Mouse (Mus musculus) large intestine, adult 2 months (tissue): Measurements from ENCODE around the gene Pik3ap1. TPM values are rescaled to one million over a fixed set of nuclear protein-coding genes. Genes with fewer than 3 reads are reported as not detected.
"Not testable (repeated sequence)": the region's sequence is repeated elsewhere in the genome, so short reads cannot be mapped to it uniquely, and the experiment has no call there.

Experiments
- DNase-seq: peaks from one replicate; pipeline ENCODE4 v3.0.0-alpha.2; 2012; ENCODE audit warnings: low read depth, low spot score
- WGBS: fragments of 180-500 bp; shearing (Covaris S2); methylation state at CpG from one replicate; pipeline ENCODE4 v1.1.7; 2018; 5-methylcytosine and 5-hydroxymethylcytosine counted together
- polyA plus RNA-seq: library from polyadenylated mRNA; depleted of rRNA; stranded (reverse); fragments of >200 nt; gene quantifications from 2 replicates; pipeline ENCODE4 v1.2.3, GENCODE M21; 2012; rRNA removed

Pik3ap1 gene
- 8.3 and 13.1 TPM in 2 replicates for polyA plus RNA-seq

DNA sequence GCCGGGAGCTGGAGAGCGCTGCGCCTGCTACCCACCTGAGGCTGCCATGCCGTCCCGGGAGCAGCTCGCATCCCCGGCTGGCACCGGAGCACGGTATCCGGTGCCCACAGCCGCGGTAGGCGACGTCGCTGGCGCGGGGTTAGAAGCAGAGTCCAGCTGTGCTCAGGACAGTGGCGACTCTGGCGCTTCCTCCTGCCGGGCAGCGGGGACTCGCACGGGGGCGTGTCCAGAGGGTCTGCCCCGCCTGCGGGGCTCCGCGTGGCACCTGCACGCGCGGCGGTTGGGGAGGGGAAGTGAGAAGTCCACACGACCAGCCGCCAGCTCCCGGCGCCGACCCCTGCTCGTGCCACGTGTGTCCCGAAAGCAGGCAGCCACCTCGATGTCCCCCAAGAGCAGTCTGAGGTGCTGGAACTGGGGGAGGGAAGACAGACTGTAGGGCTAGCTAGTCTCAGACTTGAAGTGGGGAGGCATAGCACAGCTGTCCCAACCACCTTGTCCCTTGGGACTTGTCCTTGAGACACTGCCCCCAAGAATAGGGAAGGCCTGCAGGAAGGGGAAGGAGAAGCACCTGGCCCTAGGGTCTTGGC is at the start of gene Pik3ap1:
TSS of gene Pik3ap1 (minus strand) at position 181 of the 587 bp plus-strand sequence.
- under 1% methylated on average over 41 of the region's 41 CpGs for whole genome bisulfite sequencing
- DNase-seq: no peak

DNA sequence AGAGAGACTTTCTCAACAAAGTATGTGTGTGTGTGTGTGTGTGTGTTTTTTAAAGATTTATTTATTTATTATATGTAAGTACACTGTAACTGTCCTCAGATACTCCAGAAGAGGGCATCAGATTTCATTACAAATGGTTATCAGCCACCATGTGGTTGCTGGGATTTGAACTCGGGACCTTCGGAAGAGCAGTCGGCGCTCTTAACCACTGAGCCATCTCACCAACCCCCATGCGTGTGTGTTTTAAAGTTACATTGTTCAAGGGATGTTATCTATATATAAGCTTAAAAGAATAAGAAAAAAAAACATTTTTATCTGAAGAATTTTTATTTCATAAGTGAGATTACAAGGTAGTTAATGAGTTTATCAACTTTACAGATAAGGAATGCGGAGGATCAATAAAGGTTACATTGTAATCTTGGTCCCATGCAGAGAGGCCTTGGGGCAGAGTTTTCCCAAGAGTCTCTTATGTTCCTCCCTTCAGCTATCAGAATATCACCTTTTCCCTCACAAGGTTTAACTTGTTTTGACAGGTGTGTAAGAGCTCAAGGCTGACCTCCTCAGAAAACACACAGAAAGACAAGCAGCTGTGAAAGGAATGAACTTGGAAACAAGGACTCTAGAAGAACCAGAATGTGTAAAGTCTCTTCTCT is 46.7 kb upstream of the Pik3ap1 start:
- WGBS: no CpG with 5 or more reads among the region's 6 CpGs
- DNase-seq: not testable (repeated sequence)

DNA sequence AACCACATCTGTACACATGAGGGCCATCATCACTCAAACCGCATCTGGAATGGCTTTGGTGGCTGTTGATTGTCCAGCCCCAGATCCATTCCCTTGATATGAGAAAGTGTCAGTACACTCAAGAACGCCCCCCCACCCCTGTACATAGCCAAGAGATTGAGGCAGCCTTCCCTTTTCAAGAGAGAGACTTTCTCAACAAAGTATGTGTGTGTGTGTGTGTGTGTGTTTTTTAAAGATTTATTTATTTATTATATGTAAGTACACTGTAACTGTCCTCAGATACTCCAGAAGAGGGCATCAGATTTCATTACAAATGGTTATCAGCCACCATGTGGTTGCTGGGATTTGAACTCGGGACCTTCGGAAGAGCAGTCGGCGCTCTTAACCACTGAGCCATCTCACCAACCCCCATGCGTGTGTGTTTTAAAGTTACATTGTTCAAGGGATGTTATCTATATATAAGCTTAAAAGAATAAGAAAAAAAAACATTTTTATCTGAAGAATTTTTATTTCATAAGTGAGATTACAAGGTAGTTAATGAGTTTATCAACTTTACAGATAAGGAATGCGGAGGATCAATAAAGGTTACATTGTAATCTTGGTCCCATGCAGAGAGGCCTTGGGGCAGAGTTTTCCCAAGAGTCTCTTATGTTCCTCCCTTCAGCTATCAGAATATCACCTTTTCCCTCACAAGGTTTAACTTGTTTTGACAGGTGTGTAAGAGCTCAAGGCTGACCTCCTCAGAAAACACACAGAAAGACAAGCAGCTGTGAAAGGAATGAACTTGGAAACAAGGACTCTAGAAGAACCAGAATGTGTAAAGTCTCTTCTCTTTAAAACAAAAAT is 41.2 kb upstream of the Pik3ap1 start:
- DNase-seq: not testable (repeated sequence)
- no CpG with 5 or more reads among the region's 8 CpGs for WGBS

DNA sequence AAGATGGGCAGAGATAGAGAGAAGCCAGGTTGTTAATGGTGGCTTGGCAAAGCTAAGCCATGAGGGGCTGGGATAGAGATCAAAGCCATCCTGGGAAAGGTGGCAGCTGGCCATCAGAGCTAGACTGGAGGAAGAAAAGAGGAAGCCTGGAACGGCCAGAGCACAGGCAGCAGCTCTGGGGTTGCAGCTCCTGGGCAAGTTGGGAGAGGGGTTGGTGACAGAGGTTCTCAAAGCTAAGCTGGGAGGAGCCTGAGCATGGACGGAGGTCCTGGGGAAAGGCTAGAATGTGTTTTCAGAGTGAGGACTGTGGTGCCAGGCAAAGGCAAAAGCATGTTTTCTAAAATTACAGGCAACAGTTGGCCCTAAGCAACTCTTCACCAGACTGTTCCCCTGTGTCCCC is 36.4 kb upstream of the Pik3ap1 start:
- DNase-seq: no peak
- 24% methylated on average over 2 of the region's 2 CpGs for WGBS

DNA sequence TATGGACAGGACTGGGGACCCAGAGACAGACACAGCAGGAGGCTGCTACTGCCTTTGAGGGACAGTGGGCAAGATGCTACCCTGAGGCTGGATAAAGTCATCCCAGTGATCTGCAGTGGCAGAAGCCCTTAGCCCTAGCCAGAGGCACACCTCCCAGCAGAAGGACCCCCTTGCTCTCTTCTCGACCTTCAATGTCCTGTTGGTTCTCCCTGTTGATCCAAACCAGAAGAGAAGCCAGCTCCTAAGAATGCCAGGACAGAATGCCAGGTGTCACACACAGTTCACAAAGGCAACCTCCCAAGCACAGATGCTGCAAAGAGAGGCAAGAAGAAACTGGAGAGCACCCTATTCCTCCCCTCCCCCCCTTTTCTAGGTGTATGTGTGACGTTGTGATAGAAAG is 33.9 kb upstream of the Pik3ap1 start:
- no peak for DNase-seq
- 79% methylated on average over 2 of the region's 2 CpGs for WGBS

DNA sequence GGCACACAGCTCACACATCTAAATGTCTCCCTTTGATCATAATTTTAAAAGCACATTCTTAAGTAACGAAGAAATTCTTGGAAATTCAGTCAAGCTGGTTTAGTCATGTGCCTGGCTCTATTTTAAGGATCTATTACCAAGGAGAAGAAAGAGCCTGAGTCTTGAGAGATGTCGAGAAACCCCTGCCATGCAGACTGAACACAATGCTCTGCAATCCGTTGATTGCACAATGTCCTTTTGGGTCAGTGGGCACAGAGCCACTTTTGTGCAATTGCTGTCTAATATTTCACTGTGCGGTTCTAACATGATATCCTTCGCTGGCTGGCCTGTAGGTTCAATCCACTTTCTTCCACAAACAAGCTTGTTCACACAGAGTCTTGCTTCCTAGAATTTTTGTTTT is 33.1 kb upstream of the Pik3ap1 start:
- WGBS: 73% methylated on average over 5 of the region's 5 CpGs
- DNase-seq: no peak

DNA sequence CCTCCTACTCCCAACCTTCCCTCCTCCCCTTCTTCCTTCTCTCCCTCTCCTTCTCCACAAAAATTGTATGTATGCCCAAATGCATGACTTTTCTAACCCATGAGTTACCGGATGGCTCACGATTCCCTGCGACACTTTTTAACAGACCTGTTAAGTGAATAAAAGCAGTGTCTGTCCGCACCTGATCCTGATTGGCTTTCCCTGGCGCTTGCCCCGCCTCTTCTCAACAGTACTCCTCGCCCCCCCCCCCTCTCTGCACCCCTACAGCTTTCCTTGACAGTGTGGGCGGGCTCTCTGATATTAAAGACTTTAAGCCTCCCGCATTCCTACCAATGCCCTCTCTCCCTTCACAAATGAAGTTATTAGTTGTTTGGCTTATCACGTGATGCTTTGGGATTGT is 31.3 kb upstream of the Pik3ap1 start:
- 48% methylated on average over 10 of the region's 10 CpGs for WGBS
- DNase-seq: no peak

DNA sequence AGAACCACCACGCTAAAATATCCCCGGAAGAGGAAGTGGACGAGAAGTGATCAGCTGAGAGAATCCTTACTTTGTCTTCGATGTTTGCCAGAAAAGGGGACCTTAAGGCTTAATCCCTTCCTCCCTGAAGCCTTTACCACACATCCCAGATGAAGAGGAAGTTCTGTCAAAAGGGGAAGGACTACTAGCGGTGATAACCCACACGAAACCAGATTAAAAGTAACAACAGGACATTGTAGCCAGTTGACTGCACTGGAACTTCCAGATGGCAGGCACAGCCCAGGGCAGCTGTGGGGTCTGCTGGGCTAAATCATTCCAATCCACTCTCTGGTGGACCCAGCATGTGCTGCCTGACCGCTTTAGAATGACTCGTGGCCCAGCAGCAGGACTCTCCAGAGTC is 17.7 kb upstream of the Pik3ap1 start:
- 80% methylated on average over 8 of the region's 8 CpGs for WGBS
- no peak for DNase-seq

DNA sequence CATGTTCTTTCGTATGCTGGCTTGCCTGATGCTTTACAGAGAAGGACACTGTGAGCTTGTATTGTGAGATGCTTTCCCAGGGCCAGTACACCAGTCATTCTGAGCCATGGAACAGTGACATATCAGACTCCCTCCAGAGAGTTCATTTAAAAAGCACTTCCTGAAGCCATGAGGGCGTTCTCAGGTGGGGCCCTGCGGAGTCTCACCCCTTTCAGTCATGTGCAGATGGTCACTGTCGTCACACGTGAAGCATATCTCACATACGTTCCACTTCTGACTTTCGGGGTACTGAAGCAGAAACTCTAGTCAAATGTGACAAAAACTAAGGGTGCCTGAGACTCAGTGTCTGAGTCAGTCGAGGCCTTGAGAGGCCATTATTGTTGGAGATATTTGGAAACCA is 6.0 kb upstream of the Pik3ap1 start:
- DNase-seq: no peak
- 79% methylated on average over 8 of the region's 8 CpGs for WGBS

DNA sequence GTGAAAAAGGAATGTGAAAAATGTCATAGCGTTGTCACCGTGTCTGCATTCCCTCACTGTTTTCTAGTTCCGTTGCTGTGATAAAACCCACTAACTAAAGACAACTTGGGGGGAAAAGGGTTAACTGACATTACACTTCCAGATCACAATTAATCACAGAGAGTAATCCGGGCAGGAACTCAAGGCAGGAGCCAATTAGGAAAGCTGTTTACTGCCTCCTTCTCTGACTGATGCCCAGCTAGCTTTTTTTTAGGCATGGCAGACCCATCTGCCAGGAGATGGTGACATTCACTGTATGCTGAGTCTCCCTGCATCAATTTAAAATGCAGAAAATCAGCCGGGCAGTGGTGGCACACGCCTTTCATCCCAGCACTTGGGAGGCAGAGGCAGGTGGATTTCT is 4.4 kb upstream of the Pik3ap1 start:
- 48% methylated on average over 6 of the region's 6 CpGs for WGBS
- DNase-seq: no peak

DNA sequence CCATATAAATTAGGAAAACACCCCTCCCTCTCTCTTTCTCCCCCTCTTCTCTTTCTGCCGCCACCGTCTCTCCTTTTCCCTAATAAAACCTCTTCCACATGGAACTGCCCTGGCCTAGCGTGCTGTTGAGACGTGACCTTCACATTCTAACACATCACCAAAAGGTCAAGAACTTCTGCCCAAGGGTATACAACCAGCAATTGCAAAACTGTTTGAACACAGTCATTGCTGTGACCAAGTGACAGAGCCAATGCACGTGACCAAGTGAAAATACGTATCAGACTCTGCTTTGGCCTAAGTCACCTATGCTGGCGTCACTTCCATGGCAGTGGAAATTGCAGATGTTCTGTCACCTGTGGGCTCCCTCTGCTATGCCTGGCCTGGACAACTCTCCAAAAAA is 3.3 kb upstream of the Pik3ap1 start:
- DNase-seq: no peak
- WGBS: 88% methylated on average over 7 of the region's 7 CpGs

DNA sequence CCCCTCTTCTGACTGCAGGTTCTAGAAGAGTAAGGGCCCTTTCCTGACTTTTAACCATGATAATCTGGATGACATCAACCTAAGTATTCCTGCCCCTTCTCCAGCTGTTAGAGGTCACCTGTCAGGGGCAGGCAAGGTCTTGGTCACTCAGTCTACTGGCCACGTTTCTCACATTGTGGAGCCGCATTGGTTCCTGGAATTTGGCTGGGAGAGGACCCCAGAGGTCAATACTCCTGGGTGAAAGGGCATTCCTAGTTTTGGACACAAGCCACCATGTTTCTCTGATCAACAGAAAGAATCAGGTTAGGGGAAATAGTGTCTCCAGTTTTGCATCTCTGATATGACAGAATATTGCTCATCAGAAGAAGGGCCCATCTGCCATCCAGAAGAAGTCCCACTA is 2.4 kb upstream of the Pik3ap1 start:
- WGBS: 78% methylated on average over 2 of the region's 2 CpGs
- no peak for DNase-seq

DNA sequence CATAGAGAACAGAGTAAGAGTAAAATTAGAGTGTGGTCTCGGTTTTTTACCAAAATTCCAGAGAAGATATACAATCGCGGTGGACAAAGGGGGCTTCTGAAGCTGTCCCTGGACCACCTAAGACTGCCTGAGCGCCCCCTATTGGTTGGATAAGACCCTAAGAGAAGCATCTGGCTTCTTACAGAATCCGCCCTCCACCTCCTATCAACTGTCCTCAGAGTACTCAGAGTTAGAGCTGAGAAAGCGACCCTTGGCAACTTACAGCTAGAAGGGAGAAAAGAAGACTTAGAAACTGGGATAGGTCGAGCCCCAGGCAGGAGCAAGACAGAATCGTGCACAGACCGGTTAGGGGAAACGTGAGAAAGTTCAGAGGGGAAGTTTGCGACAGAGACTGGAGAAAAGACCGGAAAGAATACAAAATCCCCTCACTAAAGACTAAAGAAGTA is 473 bp downstream of the Pik3ap1 start:
- no peak for DNase-seq
- WGBS: 17% methylated on average over 12 of the region's 12 CpGs

DNA sequence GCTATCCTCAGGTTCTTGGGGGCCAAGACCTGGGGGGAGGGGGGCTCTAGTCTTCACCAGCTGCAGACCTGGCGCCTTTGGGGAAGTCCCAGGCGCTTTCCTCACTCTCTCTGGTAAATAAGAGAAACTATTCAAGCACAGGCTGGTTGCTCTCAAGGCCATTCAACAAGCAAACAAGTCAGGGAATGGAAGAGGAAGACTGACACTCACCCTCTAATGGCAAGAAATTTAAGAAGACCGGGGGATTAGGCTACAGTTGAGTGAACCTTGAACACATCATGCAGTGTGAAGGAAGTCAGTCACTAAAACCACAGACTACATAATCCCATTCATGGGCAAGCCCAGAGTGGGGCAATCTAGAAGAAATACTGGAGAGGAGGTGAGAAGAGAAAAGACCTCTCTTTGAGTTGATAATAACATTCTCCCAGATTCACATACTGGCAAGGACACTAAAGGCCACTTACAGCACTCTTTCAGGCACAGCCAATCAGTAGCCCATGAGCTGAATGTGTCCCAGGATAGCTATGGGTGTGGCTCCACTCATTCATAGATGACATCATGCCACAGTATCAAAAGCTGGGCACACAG is 2.4 kb downstream of the Pik3ap1 start:
- DNase-seq: no peak
- WGBS: 66% methylated on average over 3 of the region's 3 CpGs

DNA sequence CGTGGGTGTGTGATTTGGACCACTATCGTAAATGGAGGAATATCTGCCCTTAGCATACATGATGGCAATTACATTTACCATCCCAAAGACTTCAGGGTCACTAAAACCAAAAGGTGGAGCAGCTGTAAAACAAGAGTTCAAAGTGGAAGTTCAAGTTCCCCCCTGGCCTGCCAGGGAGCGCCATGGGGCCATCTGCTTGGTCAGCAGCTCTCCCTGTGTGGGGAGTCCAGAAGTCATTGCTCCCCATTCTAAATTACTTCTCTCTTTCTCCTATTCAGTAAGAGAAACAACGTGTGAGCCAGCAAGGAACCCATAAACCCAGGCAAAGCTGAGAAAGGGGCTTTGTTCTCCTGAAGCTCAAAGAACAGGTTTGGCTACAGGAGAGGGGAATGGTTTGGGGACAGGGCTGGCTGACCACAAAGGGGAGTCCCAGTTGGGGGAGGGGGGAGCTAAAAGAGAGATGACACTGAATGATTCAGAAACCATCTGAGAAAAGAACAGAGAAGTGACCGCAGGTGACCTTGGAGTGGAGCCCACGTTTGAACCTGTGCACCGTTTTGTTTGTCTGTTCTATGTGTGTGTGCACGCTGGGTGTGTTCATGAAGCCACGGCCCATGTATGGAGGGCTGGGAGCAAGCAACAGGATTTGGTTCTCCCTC is 3.2 kb downstream of the Pik3ap1 start:
- DNase-seq: no peak
- 29% methylated on average over 9 of the region's 9 CpGs for WGBS

DNA sequence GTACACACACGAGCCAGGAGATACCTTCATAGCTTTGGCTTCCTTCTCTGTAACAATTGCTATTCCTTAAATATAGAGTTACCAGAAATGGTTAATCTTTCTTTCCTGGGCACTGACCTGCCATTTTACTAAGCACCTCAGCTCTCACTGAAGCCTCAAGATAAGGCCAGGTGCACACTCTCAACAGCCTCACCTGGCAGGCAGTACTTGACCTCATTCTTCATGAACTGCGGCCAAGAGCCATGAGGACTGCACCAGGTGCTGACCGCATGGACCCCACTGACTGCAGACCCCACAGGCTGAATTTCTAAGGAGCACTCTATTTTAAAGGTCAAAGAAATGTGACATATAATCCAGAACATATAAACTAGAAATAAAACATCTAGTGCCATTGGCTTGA is 5.7 kb downstream of the Pik3ap1 start:
- DNase-seq: no peak
- 91% methylated on average over 3 of the region's 3 CpGs for WGBS

DNA sequence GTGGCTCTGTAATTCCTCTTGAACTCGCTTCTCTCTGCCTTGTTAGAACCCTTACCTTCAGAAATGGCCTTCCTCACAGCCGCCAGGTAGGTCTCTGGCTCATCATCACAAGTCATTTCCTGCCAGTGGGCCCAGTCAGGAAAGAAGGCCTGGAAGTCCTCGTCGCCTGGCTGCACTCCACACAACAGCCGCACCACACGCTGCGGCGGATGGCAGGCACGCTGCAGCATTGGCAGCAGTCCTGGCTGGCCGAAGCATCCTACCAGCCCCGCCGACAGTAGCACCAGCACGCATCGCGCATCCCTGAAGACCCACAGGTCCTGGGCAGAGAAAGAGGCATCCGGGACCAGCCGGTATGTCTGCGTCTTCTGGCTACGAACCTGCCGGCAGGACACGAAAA is 9.1 kb downstream of the Pik3ap1 start:
- DNase-seq: no peak

DNA sequence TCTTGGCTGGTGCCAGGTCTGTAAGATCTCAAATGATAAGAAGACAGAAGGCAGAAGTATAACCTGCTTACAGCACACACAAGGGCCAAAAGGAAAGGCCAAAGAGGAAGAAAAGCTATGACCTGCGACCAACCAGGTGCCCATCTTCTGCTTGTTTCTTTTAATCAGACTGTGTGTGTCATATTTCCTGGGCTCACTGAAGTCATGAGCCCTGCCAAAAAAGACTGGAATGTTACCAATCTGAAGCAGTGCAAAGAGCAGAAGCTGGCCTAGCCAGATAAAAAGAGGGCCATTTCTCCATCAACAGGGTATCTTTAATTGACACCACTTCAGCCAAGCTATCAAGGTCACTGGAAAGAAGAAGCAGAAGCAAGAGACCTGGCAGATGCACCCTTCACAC is 9.8 kb downstream of the Pik3ap1 start:
- DNase-seq: no peak
- 73% methylated on average over 1 of the region's 1 CpGs for WGBS

More for the DNA sequence above, 9.1 kb downstream of the Pik3ap1 start:
- 87% methylated on average over 21 of the region's 21 CpGs for WGBS

DNA sequence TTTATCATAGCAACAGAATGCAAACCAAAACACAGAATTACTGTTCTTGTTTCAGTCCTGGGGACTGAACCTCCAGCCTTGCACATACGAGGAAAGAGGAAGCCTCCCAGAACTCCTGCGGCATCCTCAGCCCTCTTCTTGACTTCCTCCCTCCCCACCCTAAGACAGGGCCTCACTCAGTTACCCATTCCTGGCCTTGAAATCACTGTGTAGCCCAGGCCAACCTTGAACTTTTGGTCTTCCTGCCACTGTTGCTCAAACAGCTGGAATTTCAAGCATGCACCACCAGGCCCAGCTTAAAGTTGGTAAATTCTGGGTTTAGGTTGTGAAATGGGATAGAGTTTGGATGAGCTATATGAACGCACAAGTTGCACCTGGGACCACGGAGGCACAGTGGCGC is 10.2 kb downstream of the Pik3ap1 start:
- 82% methylated on average over 5 of the region's 5 CpGs for WGBS
- no peak for DNase-seq

DNA sequence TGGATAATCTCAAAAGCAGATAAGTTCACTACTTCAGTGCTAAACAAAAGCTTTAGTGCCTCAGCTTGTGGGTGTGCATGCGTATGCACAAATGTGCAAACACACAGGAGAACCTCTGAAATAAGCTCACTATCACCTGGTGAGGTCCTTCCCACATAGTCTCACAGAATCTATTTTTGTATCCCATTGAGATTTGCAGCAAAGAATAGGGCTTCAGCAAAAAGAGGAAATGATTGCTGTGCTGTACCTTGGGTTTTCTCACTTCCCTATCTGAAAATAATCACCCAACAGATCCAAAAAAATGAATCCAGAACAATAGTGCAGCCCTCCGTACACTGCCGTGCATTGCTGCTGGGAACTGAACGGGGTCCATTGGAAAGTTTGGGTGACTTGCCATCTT is 12.6 kb downstream of the Pik3ap1 start:
- DNase-seq: no peak
- 86% methylated on average over 4 of the region's 4 CpGs for WGBS
